Mouse (Mus musculus) liver, embryonic 14.5 days (tissue): Measurements from ENCODE around the gene Slc27a1.

ENCODE experiments used
- CTCF ChIP-seq: IDR thresholded peaks from 2 replicates; pipeline ENCODE4 v1.5.1; 2016; ENCODE audit warnings: antibody characterized with exemption, low read depth, control low read depth
- EP300 ChIP-seq: IDR thresholded peaks from 2 replicates; pipeline ENCODE4 v1.6.1; 2016; ENCODE audit warnings: antibody characterized with exemption, low read depth

- TF ChIP-seq CTCF, result no peak
- no peak for TF ChIP-seq EP300
Measured at GRCm38 (mm10) chr8:71588762-71589161, 20.1 kb downstream of the Slc27a1 start.
